18 mouse cellular contexts compared by ENCODE assay signal in the genomic region with DNA sequence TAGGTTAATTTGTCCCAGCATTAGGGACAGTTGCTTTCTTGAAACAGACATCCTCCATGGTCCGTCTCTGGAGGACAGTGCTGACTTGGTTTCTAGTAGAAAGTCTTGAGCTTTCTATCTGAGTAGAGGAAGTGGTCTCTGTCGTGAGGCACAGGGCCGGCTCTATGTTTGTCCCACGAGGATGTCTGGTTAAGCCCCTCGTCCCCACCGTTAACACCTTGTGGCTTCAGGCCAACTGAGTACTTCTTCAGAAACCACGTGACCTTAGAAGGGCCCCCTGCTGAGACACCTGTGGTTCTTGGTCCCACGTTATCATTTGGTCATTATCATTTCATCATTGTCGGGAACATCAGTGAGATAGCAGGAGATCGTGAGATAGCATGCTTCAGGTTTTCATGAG. TPM values are rescaled to one million over a fixed set of nuclear protein-coding genes. Genes with fewer than 3 reads are reported as not detected.
"Had no signal": no experiment of that assay in that cellular context is flagged by ENCODE, and none has a peak within 500 bp of the region (broad histone marks: within the 10 kb centered on the region; RNA-seq: fewer than 3 reads in every experiment).

No protein-coding gene starts in this region.

- H3K27ac ChIP-seq: limb, embryonic 15.5 days; liver, embryonic 12.5 days; midbrain, embryonic 15.5 days; neural tube, embryonic 12.5 days had no signal

- H3K9ac ChIP-seq: limb, embryonic 15.5 days; liver, embryonic 12.5 days; lung, embryonic 14.5 days; midbrain, embryonic 15.5 days; neural tube, embryonic 12.5 days had no signal

- H3K36me3 ChIP-seq: limb, embryonic 15.5 days; liver, embryonic 12.5 days; midbrain, embryonic 15.5 days; neural tube, embryonic 12.5 days had no signal

- H3K27me3 ChIP-seq: limb, embryonic 15.5 days; liver, embryonic 12.5 days; megakaryocyte, embryonic 14.5 days; midbrain, embryonic 15.5 days; neural tube, embryonic 12.5 days had no signal

- H3K4me2 ChIP-seq: limb, embryonic 15.5 days; liver, embryonic 12.5 days; lung, embryonic 14.5 days; midbrain, embryonic 11.5 days; midbrain, embryonic 15.5 days; neural tube, embryonic 12.5 days had no signal

- ATAC-seq: intestine, postnatal 0 days; liver, embryonic 12.5 days; midbrain, embryonic 15.5 days had no signal

- H3K4me3 ChIP-seq: limb, embryonic 15.5 days; liver, embryonic 12.5 days; megakaryocyte, embryonic 14.5 days; midbrain, embryonic 15.5 days; neural tube, embryonic 12.5 days had no signal

- DNase-seq: kidney, adult 8-10 months; kidney, postnatal 25 days; layer of hippocampus, postnatal 36 days; lung, embryonic 14.5 days; lung, postnatal 10 days; lung, postnatal 4 days; retina, postnatal 1 day; right cerebral cortex, postnatal 4 days; spleen, adult 18-20 months had no signal

- H3K9me3 ChIP-seq: limb, embryonic 15.5 days; liver, embryonic 12.5 days; megakaryocyte, embryonic 14.5 days; midbrain, embryonic 15.5 days; neural tube, embryonic 12.5 days had no signal

- H3K4me1 ChIP-seq: limb, embryonic 15.5 days; liver, embryonic 12.5 days; megakaryocyte, embryonic 14.5 days; midbrain, embryonic 15.5 days; neural tube, embryonic 12.5 days had no signal

RNA-seq across cellular contexts. Expression of gene Gzma, which starts 1.0 kb away (rescaled TPM):
- polyA plus RNA-seq: limb, embryonic 11.5 days; limb, embryonic 15.5 days; liver, embryonic 12.5 days; lung, embryonic 14.5 days; midbrain, embryonic 11.5 days; midbrain, embryonic 15.5 days; neural tube, embryonic 12.5 days; stomach, embryonic 14.5 days had no signal
